Mouse (Mus musculus) gastrocnemius, postnatal 4 days (tissue): Measurements from ENCODE around the gene Olfr157. TPM values are rescaled to one million over a fixed set of nuclear protein-coding genes. Genes with fewer than 3 reads are reported as not detected.
A peak's percentile ranks its signal among the peaks of the same experiment; 100 is the strongest.

Experiments
- DNase-seq, 2 experiments: peaks; one replicate each; pipeline ENCODE4 v3.0.0; 2021 to 2022; ENCODE audit warnings: low spot score in 2 of 2, mixed read lengths in 2 of 2
- long read RNA-seq, 2 experiments: library from polyadenylated mRNA; stranded (forward); transcript quantifications; one replicate each; pipeline ENCODE4 v2.0.0; 2021
- total RNA-seq, 2 experiments: library from RNA; stranded (reverse); gene quantifications; 2 replicates each; pipeline ENCODE4 v1.2.3; 2021

The Olfr157 gene
- not detected for total RNA-seq
- long read RNA-seq, experiment 1: 0 reads
- long read RNA-seq, experiment 2: 0 reads

DNA sequence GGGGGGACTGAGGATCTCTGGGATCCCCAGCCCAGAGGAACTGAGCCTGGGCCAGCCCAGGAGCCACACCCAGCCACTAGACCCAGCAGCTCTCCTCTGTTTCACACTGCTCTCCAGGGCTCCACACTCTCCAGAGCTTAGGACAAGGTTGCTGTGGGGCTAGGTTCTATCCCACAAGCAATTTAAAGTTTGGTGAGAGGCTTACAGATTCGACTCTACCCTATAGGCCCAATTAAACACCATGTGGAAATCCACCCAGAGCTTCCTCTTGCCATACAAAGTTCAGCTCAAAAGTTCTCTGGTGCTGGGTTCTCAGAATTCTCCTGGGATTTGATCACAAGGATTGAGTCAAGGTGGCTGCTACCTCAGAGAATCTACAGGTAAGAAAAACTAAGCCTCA is at the start of gene Olfr157:
Gene Olfr157, minus strand, starts transcription at position 101 of the 400 bp plus-strand sequence.
- no peak for DNase-seq

DNA sequence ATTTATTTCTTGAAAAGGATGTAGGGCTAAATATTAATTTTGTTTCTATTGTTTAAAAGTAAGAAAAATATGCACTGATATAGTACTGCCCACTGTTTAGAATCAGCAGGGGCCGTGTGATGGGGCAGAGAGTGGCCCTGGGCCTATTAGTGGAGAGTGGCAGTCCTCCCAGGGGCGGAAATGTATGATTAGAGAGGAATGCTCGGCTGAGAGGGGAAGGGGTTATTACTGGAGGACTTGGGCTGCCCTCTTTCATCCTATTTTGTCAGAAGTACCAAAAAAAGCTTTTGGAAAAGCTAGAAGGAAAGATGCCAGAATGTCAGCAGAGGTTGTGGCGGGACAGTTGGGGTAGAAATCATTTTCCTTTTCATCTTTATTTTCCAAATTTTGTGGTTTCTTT is 44.2 kb upstream of the Olfr157 start:
- no peak for DNase-seq

DNA sequence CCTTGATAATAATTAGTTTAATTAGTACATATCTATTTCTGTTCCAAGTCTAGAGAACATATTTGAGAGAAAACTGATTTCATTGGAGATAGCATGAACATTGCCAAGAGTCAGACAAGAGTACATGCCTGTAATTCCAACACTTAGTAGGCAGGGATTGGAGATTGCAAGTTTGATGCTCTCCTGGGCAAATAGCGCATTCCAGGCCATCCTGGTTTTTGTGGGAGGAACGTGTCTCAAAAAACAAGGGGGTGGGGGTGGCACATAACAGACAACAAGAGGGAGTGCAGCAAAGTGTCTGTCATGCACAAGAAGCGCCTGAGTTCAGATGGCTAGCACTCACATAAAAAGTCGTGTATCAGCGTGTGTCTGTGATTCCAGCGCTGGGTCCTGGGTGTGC is 39.6 kb upstream of the Olfr157 start:
- DNase-seq: no peak

DNA sequence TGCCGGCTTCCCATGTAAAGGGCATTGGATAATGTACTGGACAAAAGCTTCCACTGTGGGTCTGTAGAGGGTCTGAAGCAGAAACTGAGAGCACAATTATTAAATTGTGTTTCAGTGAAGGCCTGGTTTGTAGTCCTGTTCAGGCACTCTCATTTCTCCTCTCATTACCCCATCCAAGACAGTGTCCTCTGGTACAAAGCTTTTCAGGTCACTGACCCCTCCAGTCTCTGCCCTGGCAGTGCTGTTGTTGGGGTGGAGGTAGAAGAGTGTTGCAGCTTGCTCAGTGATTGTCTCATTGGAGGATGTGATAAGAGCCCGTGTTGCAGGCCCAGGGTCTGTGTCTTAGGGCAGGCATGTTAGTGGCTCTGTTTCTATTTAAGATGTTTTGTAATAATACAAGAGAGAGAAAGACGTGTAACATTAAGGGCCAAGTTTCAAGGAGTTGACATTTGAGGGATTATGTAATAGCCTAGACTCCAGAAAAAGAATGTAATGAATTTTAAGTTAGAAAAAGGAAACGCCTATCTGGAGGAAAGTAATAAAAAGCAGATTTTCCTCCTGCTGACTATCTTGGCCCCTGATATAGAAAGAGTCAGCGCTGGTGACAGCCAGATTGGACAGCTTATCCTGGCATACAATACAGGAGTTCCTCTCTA is 38.2 kb upstream of the Olfr157 start:
- DNase-seq: no peak

DNA sequence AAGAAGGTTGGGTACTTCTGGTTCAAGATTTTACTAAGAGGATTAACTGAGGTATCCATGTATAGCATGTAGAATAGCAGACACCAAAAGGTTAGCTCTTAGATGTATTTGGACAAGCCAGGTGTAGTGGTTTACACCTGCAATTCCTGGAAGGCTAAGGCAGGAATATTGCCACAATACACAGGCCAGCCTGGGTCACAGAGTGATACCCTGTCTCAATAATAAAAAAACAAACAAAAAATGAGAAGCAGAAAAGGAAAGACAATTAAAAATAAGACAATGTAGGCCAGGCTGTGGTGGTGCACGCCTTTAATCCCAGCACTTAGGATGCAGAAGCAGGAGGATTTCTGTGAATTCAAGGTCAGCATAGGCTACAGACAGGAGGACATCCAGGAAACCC is 37.2 kb upstream of the Olfr157 start:
- no peak for DNase-seq

GRCm38 (mm10) chr4:43875919-43876411 is 36.0 kb upstream of the Olfr157 start:
- DNase-seq: peak; percentile 12 to 19

GRCm38 (mm10) chr4:43875160-43875918 is 35.3 kb upstream of the Olfr157 start, which contains the start of gene Reck:
Reck (plus strand) TSS chr4:43875530.
- DNase-seq: peak; percentile 86 to 89

DNA sequence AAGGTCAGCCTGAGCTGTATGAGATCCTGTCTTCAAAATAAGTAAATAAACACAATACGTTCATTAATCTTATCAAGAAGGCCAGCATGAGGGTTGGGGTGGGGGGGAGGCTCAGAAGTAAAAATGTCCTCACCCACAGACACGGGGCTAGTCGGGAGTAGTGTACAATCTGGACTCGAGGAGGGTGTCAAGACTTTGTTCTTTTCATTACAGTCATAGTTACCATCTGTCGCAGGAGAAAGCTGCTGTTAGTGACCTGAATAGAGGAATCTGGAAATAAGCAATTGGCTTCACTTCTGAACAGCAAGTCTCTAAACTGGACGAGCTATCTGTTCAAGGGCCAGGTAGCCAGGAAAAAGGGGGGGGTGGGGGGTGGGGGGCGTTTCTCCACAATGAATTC is 34.5 kb upstream of the Olfr157 start:
- DNase-seq: no peak

- DNase-seq: no peak
Measured at GRCm38 (mm10) chr4:43869821-43870220, 29.8 kb upstream of the Olfr157 start.

GRCm38 (mm10) chr4:43863298-43863697 is 23.3 kb upstream of the Olfr157 start:
- DNase-seq: no peak

- DNase-seq: peak; percentile 28 to 63
Measured at GRCm38 (mm10) chr4:43860744-43861519, 20.9 kb upstream of the Olfr157 start.

- DNase-seq: no peak
Measured at GRCm38 (mm10) chr4:43859886-43860285, 19.9 kb upstream of the Olfr157 start.

DNA sequence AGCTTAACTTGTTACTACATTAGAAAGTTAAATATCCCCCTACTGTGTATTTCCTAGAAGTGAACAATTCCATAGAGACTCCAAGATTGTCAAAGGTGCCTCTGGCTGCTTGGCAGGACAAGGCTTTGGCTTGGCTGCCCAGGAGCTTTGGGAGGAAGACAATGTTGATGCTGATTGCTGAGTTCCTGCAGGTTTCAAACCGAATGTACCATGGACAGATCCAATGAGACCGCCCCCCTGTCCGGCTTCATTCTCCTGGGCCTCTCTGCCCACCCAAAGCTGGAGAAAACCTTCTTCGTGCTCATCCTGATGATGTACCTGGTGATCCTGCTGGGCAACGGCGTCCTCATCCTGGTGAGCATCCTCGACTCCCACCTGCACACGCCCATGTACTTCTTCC is 14.1 kb upstream of the Olfr157 start:
- DNase-seq: no peak

GRCm38 (mm10) chr4:43851265-43851664 is 11.3 kb upstream of the Olfr157 start, which contains the start of gene Olfr155:
Olfr155 (plus strand) TSS chr4:43851565.
- DNase-seq: no peak

- DNase-seq: no peak
Measured at GRCm38 (mm10) chr4:43838326-43838725, 1.7 kb downstream of the Olfr157 start.

DNA sequence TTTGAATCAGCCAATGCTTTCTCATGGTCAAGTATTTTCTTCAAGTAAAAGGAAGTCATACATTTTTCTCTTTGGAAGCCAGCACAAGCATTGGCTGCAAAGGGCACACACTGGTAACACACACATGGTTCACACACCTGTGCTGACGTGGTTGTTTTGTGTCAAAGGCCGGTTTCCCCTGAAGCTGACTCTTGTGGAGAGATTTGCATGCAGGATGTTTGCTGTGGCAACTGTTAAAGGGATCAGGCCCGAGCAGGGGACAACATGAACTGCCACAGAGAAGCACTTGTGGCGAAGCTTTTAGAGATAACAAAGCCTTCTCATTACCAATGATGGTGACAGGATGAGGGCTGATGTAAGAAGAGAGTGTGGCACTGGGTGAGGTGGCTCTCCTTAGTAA is 5.3 kb downstream of the Olfr157 start:
- DNase-seq: no peak

- no peak for DNase-seq
Measured at GRCm38 (mm10) chr4:43833752-43834151, 6.2 kb downstream of the Olfr157 start.

DNA sequence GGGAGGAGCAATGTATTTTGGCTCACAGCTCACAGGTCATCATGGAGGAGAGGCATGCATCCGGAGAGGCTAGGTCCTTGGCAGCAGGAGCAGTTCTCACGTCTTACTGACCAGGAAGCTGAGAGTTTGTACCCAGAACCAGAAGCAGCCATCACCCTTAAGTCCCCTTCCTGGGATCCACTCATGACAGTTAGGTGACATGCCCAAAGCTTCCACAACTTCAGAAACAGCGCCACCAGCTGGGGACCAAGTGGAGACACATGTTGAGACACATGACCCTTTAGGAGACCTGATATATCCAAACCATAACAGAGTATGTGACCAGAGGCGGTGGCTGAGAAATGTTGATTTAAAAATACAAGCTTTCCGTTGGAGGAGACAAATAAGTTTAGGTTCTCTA is 8.0 kb downstream of the Olfr157 start:
- no peak for DNase-seq

GRCm38 (mm10) chr4:43828806-43829205 is 11.2 kb downstream of the Olfr157 start:
- no peak for DNase-seq

DNA sequence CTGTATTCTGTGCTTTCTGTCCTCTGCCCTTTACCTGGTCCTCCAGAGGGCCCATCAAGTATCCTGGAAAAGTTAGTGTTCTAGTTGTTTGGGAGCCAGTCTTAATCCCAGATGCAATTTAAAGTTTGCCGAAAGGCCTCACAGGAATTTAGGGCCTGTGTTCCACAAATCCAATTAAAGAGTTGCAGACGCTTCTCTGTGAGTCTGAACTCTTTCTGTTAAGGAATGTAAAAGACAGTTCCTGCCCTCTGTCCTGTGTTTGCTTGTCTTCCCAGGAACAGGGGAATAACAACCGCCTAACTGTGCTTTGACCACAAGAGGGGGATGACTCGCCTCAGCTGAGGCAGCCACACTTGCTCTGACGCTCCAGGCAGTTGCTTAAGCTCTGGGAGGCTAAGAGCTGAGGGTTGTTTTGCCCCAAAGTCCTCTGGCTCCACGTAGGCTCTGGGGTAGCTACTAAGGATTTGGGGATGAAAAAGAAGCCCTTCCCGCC is 16.1 kb downstream of the Olfr157 start, which contains the start of gene Olfr156:
Gene Olfr156, minus strand, starts transcription at position 51 of the 493 bp plus-strand sequence.
- peak in 1 of 2 experiments; percentile 30 for DNase-seq

DNA sequence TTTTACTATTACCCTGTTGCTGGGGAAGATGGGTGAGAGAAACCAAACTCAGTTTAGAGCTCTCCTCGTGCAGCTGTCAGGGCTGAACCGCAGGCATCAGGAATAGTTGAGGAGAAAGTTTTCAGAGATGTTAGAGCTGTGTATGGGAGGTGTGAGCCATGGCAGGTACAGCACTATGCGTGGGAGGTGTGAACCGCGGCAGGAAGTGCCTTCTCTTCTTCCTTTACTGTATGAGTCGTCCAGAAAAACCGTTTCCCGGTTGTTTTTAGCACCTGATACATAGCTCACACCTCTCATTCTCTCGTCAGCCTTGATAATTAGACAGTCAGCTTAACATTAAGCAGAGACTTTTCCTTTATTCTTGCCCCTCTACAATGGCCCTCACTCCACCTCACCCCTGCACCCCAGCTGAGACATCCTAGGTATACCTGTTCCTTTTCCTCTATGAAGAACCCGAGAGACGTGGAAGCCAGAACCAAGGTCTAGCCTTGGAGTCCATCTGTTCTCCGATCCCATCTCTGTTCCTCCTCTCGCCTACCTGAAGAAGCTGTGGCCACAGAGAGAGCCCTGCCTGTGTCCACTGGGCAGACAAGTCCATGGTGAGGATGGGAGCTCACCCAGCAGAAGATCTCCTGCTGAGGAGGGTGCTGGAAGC is 17.0 kb downstream of the Olfr157 start:
- DNase-seq: peak in 1 of 2 experiments; percentile 4
